Mouse (Mus musculus) lung, adult 2 months (tissue): ENCODE measurements around the gene Lbh. TPM values are rescaled to one million over a fixed set of nuclear protein-coding genes. Genes with fewer than 3 reads are reported as not detected.
A peak's percentile ranks its signal among the peaks of the same experiment; 100 is the strongest.

ENCODE experiments used
- DNase-seq: peaks from one replicate; pipeline ENCODE4 v3.0.0; 2022
- H3K4me1 ChIP-seq: fragments of 200-500 bp; 2 replicates; pipeline ENCODE4 v1.6.1; 2011; ENCODE audit warnings: low read length; ENCODE audit not compliant: control insufficient read depth, insufficient read depth
- H3K4me3 ChIP-seq: fragments of 200-500 bp; replicated peaks from 2 replicates; pipeline ENCODE3; 2011; ENCODE audit warnings: low read depth, mild to moderate bottlenecking, control low read depth, low read length; ENCODE audit errors: extremely low read depth
- CTCF ChIP-seq: fragments of 200-500 bp; IDR thresholded peaks from 2 replicates; pipeline ENCODE4 v1.5.1; 2011; ENCODE audit warnings: mild to moderate bottlenecking, low read length, control low read depth; ENCODE audit not compliant: insufficient read depth
- POLR2A ChIP-seq: fragments of 200-500 bp; IDR thresholded peaks from 2 replicates; pipeline ENCODE4 v1.6.1; 2011; ENCODE audit warnings: low read depth, mild to moderate bottlenecking, control low read depth, low read length, borderline replicate concordance; ENCODE audit errors: extremely low read depth
- WGBS: fragments of 180-500 bp; shearing (Covaris S2); methylation state at CpG from one replicate; pipeline ENCODE4 v1.1.7; 2018; 5-methylcytosine and 5-hydroxymethylcytosine counted together
- polyA plus RNA-seq: library from polyadenylated mRNA; depleted of rRNA; stranded (reverse); fragments of >200 nt; gene quantifications from 2 replicates; pipeline ENCODE4 v1.2.3, GENCODE M21; 2012

Gene Lbh
- polyA plus RNA-seq, 1 experiment: 253 TPM

DNA sequence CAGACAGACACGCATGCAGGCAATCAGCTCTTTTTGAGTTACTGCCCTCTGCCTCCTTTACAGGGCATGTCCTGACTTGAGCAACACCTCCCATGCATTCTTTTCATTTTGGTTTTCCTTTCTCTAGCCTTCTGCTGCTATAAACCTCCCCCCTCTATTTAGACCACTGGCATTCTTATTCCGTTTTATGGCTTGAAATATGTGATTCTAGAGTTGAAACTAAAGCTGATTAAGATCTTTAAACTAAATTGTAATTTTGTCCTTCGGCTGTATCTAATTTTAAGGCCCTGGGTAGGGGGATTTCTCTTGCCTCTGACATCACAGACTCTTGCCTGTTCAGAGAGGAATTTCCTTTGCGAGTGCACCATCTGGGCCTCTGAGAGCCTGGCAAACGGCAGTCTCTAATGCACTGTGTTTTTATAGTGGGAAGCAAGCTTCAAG, 48.0 kb downstream of the Lbh start:
- no peak for DNase-seq
- Histone ChIP-seq H3K4me1 (peaks cover 2% of the 10 kb centered on the region; the same call in 1 of the 2 replicates), H3K4me3 (no peak overlapping the region)
- no peak for TF ChIP-seq CTCF
- no peak for TF ChIP-seq POLR2A
- 45% methylated on average over 5 of the region's 5 CpGs for WGBS

DNA sequence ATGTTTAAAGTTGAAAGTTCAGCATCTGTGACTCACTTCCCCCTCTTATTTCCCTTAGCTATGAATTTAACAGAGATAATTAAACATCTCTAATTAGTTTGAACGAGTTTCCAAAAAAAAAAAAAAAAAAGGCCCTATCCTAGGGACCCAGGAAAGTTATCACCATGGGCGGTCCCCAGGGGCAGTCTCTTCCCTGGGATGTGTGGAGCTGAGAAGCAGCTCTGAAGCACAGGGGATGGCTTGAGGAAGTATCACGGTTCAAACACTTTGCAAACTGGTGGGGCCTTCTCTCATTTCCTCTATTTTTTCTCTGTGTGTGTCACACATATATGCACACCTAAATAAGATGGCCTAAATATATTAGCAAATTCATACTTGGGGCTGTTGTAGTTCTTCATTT, 48.8 kb downstream of the Lbh start:
- peaks cover 2% of the 10 kb centered on the region; the same call in 1 of the 2 replicates for H3K4me1 ChIP-seq
- H3K4me3 ChIP-seq: no peak overlapping the region
- no peak for TF ChIP-seq POLR2A
- no peak for TF ChIP-seq CTCF
- 38% methylated on average over 3 of the region's 3 CpGs for WGBS
- DNase-seq: no peak

DNA sequence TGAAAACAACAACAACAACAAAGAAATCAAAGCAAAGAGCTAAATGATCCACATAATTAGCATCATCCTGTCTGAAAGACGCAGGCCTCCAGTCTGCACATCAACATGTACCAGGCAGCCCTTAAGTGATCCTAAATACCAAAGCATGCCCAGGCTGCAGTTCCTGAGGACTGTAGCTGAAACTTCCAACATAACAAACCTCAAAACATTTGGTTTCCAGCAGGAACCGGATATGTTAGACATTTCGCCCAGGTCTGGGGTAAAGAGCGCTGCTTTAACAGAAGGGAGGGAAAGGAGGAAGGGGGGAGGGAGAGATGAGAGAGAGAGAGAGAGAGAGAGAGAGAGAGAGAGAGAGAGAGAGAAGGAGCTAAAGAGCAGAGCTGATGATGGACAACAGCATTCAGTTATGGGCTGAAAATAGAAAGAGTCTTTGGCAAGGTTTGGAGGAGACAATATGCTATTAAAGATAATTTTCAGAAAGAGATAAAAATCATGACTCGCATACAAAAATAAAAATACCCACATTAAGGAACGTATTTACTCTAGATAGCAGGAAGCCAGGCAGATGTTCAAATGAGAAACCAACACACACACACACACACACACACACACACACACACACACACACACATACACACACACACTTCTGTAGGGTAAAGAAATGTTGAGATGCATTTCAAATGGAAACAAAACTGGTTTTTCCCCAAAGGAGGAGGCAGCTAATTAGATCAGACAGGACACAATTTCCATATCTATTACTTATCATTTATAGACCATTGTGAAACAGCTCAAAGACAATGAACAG, 49.5 kb downstream of the Lbh start:
- TF ChIP-seq CTCF: no peak
- no peak for TF ChIP-seq POLR2A
- Histone ChIP-seq H3K4me1 (peaks cover 2% of the 10 kb centered on the region; the same call in 1 of the 2 replicates), H3K4me3 (no peak overlapping the region)
- no peak for DNase-seq
- 45% methylated on average over 6 of the region's 6 CpGs for WGBS

DNA sequence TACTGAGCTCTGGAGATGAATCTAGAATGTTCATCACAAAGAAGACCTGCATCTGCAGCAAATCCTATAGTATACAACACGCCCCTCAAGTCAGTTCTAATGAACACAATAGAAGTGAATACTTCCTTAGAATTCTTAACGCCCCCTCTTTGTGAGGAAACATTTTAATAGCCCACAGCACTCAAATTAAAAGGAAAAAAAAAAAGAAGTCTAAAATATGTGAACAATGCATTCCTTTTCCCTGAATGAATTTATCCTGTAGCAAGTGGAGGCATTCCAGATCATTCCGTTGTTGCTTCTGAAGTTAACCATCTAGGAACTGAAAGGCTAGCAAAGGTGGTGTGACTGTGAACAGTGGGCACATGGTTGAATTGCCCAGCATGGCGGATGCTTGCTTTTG, 50.6 kb downstream of the Lbh start:
- Histone ChIP-seq H3K4me3 (no peak overlapping the region), H3K4me1 (peaks cover 2% of the 10 kb centered on the region; the same call in 1 of the 2 replicates)
- TF ChIP-seq CTCF (no peak), POLR2A (no peak)
- no peak for DNase-seq
- WGBS: 52% methylated on average over 4 of the region's 4 CpGs

DNA sequence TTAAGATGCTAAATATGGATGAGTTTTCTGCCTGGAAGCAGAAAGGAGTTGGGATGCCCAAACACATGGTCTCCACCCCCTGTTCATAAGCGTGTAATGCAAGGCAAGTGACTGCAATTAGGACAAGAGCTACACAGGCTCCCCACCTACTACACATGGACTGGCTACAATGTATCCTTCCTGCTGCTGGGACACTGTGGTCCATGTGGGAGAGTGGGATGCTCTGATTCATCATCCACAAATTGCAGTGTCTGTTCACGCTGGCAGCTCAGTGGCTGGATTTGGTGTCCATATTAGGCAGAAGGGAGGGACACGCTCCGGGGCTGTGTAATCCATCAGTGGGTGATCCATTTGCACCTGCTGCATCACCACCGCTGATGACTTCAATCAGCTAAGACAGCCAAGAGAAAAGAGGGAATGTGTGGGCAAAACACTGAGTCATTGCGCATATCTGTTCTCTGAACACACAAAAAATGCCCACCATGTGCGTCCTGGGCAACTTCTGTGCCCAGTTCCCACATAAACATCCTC, 52.6 kb downstream of the Lbh start:
- peaks cover 2% of the 10 kb centered on the region; the same call in 1 of the 2 replicates for H3K4me1 ChIP-seq
- 80% methylated on average over 7 of the region's 7 CpGs for WGBS
- TF ChIP-seq POLR2A: no peak
- TF ChIP-seq CTCF: no peak
- no peak for DNase-seq
- H3K4me3 ChIP-seq: no peak overlapping the region

DNA sequence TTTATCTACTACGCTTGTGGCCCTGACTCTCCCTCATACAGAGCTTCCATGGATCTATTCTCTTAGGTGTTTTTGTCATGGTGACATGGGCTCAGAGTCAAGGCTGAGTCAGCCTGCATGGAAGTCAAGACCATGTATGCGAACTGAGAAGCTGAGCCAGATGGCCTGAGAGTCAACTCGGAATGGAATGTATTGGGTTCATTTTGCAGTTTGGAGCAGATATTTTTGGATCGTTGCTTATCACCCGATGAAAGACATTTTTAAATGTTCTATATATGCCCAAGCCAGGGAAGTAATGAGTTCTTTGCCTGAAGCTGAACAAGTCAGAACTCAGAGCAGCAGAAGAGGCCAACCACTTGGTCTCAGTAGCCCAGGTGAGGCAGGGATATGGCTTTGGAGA, 54.9 kb downstream of the Lbh start:
- TF ChIP-seq CTCF: no peak
- no peak for TF ChIP-seq POLR2A
- WGBS: 71% methylated on average over 5 of the region's 5 CpGs
- DNase-seq: no peak
- H3K4me3 ChIP-seq: no peak overlapping the region
- no peaks in the 10 kb centered on the region; the same call in 1 of the 2 replicates for H3K4me1 ChIP-seq

DNA sequence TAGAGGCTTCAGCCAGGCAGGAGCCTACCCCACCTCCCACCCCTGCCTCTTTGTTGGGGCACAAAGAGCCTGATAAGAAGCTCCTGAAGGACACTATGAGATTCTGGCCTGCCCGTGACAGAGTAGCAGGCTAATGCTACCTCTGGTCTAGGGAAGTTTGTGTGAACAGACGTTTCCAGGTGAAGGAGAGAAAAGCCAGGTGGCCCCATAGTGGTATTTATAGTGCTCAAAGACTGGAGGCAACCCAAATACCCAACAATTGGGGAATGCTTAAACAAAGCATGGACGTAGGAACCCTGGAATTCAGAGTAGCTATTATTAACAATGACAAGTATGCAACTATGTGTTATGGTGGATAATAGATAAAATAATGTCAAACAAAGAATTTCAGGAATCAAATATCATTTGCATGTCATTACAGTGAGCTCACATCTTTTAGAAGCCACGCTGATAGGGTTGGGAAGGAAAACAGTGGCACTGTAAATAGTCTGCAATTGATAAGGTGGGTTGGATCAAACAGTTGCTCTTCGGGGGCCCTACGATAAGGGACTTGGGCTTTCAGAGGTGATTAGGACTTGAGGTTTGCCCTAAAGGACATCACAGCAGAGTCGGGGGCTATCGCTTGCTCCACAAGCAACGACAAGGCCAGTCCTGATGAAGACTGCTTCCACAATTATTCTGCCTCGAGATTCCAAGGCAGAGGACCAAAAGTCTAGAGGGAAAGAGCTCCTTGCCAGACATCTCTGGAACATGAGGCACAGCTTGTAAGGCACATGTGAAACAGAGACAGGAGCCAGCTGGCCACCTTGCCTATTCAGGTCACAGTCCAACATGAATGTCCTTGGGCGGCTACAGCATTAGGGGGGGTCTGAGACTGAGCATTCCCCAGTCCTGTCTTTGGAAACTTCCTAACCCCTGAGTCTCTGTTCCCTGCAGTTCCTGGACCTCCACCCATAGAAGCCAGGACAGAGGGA, 58.4 kb downstream of the Lbh start:
- 59% methylated on average over 11 of the region's 11 CpGs for WGBS
- H3K4me1 ChIP-seq: no peaks in the 10 kb centered on the region
- TF ChIP-seq CTCF: no peak
- TF ChIP-seq POLR2A: no peak
- no peak overlapping the region for H3K4me3 ChIP-seq
- no peak for DNase-seq

DNA sequence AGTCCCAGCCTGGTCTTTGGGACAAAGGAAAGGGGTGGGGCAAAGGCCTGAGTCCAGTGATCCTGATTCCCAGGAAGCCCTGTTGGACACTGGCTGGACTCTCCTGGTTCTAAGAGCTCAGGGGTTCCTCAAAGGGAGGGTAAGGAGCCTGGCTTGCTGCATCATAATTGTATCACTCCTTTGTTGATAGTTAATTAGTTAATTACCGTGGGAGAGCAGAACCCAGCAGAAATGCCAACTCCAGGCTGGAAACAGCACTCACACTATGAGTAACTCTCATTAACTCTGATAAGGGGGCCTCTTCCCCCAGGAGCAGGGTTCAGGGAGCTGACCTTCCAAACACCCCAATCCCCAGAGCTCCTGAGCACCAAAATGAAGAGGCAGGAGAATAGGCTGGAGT, 59.5 kb downstream of the Lbh start:
- Histone ChIP-seq H3K4me1 (no peaks in the 10 kb centered on the region), H3K4me3 (no peak overlapping the region)
- no peak for DNase-seq
- TF ChIP-seq CTCF (no peak), POLR2A (no peak)
- WGBS: 81% methylated on average over 1 of the region's 1 CpGs

DNA sequence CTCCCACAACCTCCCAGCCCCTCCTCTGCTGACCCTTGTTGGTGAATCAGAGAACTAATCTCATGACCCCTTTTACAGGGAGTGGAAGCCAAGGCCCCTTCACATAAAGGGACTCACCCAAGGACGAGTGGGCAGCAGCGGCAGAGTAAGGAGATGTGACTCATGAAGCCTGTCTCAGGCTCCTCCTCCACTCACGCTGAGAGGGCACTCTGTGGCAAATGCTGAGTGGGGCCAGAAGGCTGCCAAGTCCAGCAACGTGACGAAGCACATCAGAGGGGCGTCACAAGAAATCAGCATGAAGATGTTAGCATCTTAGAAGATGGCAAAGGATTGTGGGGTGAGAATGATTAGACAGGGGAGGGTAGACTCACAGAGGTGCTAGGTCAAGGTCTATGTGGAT, 64.1 kb downstream of the Lbh start:
- no peak overlapping the region for H3K4me3 ChIP-seq
- no peaks in the 10 kb centered on the region for H3K4me1 ChIP-seq
- DNase-seq: peak; percentile 31
- no peak for TF ChIP-seq POLR2A
- TF ChIP-seq CTCF: no peak
- 54% methylated on average over 6 of the region's 6 CpGs for WGBS

DNA sequence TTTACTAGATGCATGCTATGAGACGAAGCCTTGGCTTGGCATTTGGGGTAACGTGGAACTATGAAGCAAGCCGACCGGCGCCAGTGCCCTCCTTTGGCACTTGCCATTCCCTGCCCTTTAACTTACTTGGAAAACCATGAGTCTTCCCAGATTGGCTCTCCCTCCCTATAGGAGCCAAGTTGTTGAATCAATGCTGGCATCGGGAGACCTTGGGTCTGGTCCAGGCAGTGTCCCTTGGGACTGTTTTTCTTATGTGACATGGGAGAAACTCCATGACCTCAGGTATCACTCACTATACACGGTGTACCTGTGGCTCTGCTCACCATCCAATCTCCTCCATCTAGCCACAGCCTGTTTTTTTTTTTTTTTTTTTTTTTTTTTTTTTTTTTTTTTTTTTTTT, 65.4 kb downstream of the Lbh start:
- DNase-seq: no peak
- TF ChIP-seq CTCF (no peak), POLR2A (no peak)
- Histone ChIP-seq H3K4me3 (no peak overlapping the region), H3K4me1 (no peaks in the 10 kb centered on the region)
- 89% methylated on average over 7 of the region's 7 CpGs for WGBS
